Mouse (Mus musculus) embryonic facial prominence, embryonic 10.5 days (tissue): ENCODE measurements around the gene Ticam1. TPM values are rescaled to one million over a fixed set of nuclear protein-coding genes. Genes with fewer than 3 reads are reported as not detected.
A peak's percentile ranks its signal among the peaks of the same experiment; 100 is the strongest.

Experiments used
- DNase-seq: peaks from one replicate; pipeline ENCODE4 v3.0.0-alpha.2; 2017; ENCODE audit warnings: low spot score
- H3K27ac ChIP-seq: fragments of 300-500 bp; sonication (generic); replicated peaks from 2 replicates; pipeline ENCODE4 v1.5.1; 2016; ENCODE audit warnings: mild to moderate bottlenecking
- H3K27me3 ChIP-seq: fragments of 300-500 bp; sonication (generic); replicated peaks from 2 replicates; pipeline ENCODE4 v1.6.1; 2016; ENCODE audit warnings: low read depth, mild to moderate bottlenecking; ENCODE audit not compliant: poor library complexity, severe bottlenecking
- H3K36me3 ChIP-seq: fragments of 300-500 bp; sonication (generic); replicated peaks from 2 replicates; pipeline ENCODE4 v1.6.1; 2016; ENCODE audit warnings: mild to moderate bottlenecking, moderate library complexity
- H3K4me1 ChIP-seq: fragments of 300-500 bp; sonication (generic); 2 replicates; pipeline ENCODE4 v1.6.1; 2016
- H3K4me3 ChIP-seq: fragments of 300-500 bp; sonication (generic); 2 replicates; pipeline ENCODE4 v1.5.1; 2016; ENCODE audit warnings: mild to moderate bottlenecking, moderate library complexity
- H3K9me3 ChIP-seq: fragments of 300-500 bp; sonication (generic); 2 replicates; pipeline ENCODE4 v1.6.1; 2016; ENCODE audit warnings: mild to moderate bottlenecking
- WGBS: fragments of 180-500 bp; shearing (Covaris S2); methylation state at CpG from one replicate; pipeline ENCODE4 v1.1.7; 2016; 5-methylcytosine and 5-hydroxymethylcytosine counted together
- polyA plus RNA-seq: library from polyadenylated mRNA; unstranded; fragments of >200 nt; fragmentation: Nextera tagmentation; extraction: Ambion mirVana; gene quantifications from 2 replicates; pipeline ENCODE4 v1.2.1, GENCODE M21; 2016

Ticam1 gene
- polyA plus RNA-seq, 1 experiment from 2014 or later = 3.7 TPM

DNA sequence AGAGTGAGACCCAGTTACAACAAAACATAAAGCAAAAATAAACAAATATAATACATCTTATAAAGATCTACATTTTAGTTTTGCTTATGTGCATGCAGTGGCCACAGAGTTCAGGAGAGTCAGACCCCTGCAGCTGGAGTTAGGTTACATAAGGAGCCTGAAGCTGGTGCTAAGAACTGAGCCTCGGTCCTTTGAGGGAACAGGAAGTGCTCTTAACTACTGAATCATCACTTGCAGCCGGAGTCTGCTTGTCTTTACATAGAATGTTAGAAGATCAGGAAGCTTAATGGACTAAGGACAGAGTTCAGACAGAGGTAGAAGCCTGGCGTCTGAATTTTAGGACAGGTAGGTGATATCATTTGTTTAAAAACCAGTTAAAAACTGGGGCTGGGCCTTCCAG, 12.3 kb upstream of the Ticam1 start:
- H3K27me3 ChIP-seq = no peaks in the 10 kb centered on the region
- WGBS = 32% methylated on average over 3 of the region's 3 CpGs
- no peak for DNase-seq
- peak overlapping the region; percentile 68 for H3K4me3 ChIP-seq
- peaks cover 32% of the 10 kb centered on the region for H3K36me3 ChIP-seq
- H3K27ac ChIP-seq = peak overlapping the region; percentile 92
- no peaks in the 10 kb centered on the region for H3K9me3 ChIP-seq
- peaks cover 51% of the 10 kb centered on the region for H3K4me1 ChIP-seq

DNA sequence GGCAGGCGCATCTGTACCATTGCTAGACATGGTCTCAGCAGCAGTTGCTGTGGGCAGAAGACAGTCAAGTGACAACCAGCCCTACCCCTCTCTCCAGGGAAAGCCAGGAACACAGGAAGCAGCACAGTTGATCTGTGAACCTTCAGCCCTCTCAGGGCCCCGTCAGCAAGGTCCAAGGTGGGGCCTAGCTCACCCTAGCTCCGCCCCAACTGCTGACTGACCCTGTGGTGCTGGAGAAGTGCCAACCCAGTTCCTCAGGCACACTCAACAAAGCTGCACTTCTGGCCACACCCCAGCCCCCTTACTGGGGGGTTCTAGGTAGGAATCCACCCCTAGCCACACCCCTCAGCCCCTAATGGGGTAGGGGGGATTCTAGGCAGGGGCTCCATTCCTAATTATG, 11.2 kb upstream of the Ticam1 start:
- peak overlapping the region; percentile 68 for H3K4me3 ChIP-seq
- H3K9me3 ChIP-seq = no peaks in the 10 kb centered on the region
- WGBS = 52% methylated on average over 3 of the region's 3 CpGs
- H3K36me3 ChIP-seq = peaks cover 41% of the 10 kb centered on the region
- DNase-seq = no peak
- no peaks in the 10 kb centered on the region for H3K27me3 ChIP-seq
- H3K27ac ChIP-seq = peak overlapping the region; percentile 67
- H3K4me1 ChIP-seq = peaks cover 51% of the 10 kb centered on the region

DNA sequence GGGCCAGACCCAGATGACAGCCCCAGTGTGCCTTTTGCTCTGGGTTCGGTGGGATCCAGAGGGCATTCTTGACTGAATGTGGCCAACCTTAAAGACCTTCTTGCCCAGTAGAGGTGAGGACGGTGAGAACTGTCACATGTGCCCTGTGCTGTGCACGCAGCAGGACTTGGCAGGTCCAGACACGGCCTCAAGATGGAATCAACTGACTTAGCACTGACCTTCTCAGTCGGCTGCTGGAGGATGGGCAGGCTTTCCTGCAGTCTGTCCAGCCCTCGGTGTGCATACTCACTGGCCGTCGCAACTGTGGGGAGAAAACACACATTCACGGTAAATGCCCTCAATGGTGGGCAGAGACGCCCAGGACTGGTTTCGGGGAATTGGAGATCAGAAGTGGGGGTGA, 9.4 kb upstream of the Ticam1 start:
- no peaks in the 10 kb centered on the region for H3K27me3 ChIP-seq
- WGBS = 93% methylated on average over 11 of the region's 11 CpGs
- peaks cover 57% of the 10 kb centered on the region for H3K36me3 ChIP-seq
- no peak overlapping the region for H3K4me3 ChIP-seq
- peaks cover 35% of the 10 kb centered on the region for H3K4me1 ChIP-seq
- DNase-seq = no peak
- H3K9me3 ChIP-seq = no peaks in the 10 kb centered on the region
- no peak overlapping the region for H3K27ac ChIP-seq

DNA sequence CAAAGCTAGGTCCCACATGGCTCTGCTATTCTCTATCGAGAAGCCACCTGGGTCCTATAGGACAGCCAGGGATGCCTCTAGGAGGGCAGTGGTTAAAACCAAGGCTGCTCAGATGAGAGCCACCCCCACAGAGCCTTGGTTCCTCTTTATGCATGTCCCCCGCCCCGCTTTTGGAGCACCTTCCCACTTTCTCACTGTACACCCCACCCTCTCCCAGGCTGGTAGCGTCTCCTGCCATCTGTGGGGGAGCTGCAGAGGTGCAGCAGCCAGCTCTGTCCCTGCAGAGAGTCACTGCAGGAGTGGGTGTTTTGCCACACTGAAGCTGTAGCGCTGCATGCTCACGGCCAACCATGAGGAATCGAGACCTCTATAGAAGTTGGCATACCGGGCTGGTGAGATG, 6.7 kb upstream of the Ticam1 start:
- DNase-seq = no peak
- WGBS = 93% methylated on average over 8 of the region's 8 CpGs

DNA sequence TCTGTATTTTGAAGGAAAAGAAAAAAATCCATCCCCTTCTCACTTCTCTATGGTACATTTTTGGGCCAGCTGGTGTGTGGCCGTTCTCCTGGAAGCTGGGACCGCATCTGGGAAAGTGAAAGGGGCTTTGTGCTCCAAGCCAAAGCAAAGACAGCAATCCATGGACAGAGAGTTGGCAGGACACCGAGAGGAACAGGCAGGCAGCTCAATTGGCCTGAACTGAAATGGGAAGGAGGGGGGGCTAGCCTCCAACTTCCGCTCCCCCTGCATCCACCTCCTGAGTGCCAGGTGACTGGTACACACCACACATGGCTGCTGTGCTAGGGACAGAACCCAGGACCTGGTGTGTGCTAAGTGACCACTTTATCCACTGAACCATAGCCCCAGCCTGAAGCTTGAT, 6.2 kb upstream of the Ticam1 start:
- Histone ChIP-seq H3K27me3 (no peaks in the 10 kb centered on the region), H3K36me3 (peaks cover 78% of the 10 kb centered on the region), H3K9me3 (no peaks in the 10 kb centered on the region), H3K4me1 (peaks cover 6% of the 10 kb centered on the region), H3K27ac (no peak overlapping the region), H3K4me3 (no peak overlapping the region)
- DNase-seq = no peak
- WGBS = 81% methylated on average over 4 of the region's 4 CpGs

More for the DNA sequence above, 6.7 kb upstream of the Ticam1 start:
- peaks cover 77% of the 10 kb centered on the region for H3K36me3 ChIP-seq
- H3K27me3 ChIP-seq = no peaks in the 10 kb centered on the region
- H3K4me1 ChIP-seq = peaks cover 8% of the 10 kb centered on the region
- no peak overlapping the region for H3K4me3 ChIP-seq
- no peak overlapping the region for H3K27ac ChIP-seq
- no peaks in the 10 kb centered on the region for H3K9me3 ChIP-seq

DNA sequence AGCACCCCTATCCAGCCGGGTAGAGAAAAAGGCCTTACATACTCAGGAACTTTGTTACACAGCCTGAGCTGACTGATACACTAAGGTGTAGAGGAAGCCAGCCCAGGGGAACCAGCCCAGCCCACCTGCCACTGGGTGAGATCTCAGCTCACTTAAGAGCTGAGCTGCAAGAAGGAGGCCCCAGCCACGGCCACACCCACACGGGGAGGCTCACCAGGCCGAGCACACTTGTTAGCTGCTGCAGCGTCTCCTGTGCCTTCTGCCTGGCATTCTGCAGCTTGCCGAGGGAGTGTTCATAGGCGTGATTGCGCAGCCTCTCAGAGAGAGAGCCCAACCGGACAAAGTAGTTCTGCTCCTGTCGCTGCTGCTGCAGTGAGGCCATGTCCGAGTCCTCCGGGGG, 4.6 kb upstream of the Ticam1 start:
- 91% methylated on average over 12 of the region's 12 CpGs for WGBS
- Histone ChIP-seq H3K27ac (no peak overlapping the region), H3K4me3 (no peak overlapping the region), H3K9me3 (no peaks in the 10 kb centered on the region), H3K27me3 (no peaks in the 10 kb centered on the region), H3K4me1 (peaks cover 18% of the 10 kb centered on the region), H3K36me3 (peaks cover 69% of the 10 kb centered on the region)
- DNase-seq = no peak

DNA sequence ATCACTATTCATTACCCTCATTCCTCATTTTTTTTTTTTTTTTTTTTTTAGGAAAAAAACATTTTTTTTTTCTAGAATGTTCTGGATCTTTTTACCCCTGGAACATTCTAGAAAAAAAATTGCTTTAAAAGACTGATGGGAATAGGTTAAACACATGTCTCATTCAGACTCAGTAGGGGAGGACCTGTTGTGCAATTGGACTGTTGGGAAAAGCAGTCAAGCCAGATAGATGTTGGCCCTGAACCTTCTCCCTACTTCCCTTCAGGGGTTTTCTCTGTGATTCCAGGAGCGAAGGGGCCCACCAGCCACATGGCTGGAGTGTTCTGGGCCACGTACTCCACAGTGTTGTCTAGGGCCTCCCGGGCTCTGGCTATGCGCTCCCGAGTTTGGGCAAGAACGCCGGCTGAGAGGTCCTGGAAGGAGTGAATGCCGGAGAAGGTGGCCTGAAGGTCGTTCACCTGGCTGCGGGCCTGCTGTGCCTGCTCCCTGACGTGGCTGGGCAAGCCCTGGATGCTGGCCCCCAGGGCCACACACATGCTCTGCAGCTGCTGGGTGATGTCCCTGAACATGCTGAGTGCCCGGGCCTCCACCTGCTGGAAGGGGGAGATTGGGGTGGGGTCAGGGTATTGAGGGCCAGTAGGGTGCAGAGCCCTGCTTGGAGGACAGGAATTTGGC, 3.0 kb upstream of the Ticam1 start:
- H3K27ac ChIP-seq = no peak overlapping the region; the same call in 1 of the 2 replicates
- peaks cover 53% of the 10 kb centered on the region for H3K36me3 ChIP-seq
- H3K27me3 ChIP-seq = no peaks in the 10 kb centered on the region
- peaks cover 25% of the 10 kb centered on the region for H3K4me1 ChIP-seq
- WGBS = 92% methylated on average over 12 of the region's 12 CpGs
- no peak overlapping the region for H3K4me3 ChIP-seq
- DNase-seq = no peak
- no peaks in the 10 kb centered on the region for H3K9me3 ChIP-seq

DNA sequence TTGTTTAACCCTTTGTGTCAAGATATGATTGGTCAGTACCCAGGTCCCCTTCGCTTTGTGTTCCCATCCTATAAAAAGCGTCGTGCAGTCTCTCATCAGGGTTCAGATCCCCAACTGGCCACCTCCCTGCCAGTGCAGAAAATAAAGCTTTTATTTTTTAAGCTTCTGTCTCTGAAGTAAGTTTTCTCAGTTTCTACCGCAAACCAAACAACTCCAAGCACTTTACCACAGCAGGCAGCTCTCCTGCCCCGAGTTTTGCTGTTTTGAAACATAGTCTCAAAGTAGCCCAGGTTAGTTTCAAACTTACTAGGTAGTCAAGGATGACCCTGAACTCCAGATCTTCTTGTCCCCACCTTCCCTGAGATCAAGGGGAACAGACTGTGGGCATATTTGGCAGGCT, 1.8 kb upstream of the Ticam1 start:
- Histone ChIP-seq H3K27ac (no peak overlapping the region), H3K9me3 (no peaks in the 10 kb centered on the region), H3K36me3 (peaks cover 50% of the 10 kb centered on the region), H3K27me3 (no peaks in the 10 kb centered on the region), H3K4me1 (peaks cover 25% of the 10 kb centered on the region), H3K4me3 (no peak overlapping the region)
- DNase-seq = no peak
- 93% methylated on average over 5 of the region's 5 CpGs for WGBS

DNA sequence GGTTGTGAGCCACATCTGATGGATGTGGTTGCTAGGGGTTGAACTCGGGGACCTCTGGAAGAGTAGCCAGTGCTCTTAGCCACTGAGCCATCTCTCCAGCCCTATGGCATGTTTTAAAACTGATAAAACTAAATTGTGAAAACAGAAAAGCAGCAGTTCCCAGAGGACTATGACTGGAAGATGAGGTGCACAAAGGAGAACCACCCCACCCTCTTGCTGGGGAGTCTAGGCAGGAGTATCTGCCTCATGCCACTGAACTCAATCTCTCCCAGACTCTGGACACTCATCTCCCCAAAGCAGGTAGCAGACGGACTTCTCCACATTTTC, 944 bp upstream of the Ticam1 start:
- Histone ChIP-seq H3K4me1 (peaks cover 25% of the 10 kb centered on the region), H3K27me3 (no peaks in the 10 kb centered on the region), H3K4me3 (peak overlapping the region; percentile 67), H3K36me3 (peaks cover 42% of the 10 kb centered on the region), H3K27ac (peak overlapping the region; percentile 85), H3K9me3 (no peaks in the 10 kb centered on the region)
- 47% methylated on average over 2 of the region's 2 CpGs for WGBS
- DNase-seq = peak; percentile 28

DNA sequence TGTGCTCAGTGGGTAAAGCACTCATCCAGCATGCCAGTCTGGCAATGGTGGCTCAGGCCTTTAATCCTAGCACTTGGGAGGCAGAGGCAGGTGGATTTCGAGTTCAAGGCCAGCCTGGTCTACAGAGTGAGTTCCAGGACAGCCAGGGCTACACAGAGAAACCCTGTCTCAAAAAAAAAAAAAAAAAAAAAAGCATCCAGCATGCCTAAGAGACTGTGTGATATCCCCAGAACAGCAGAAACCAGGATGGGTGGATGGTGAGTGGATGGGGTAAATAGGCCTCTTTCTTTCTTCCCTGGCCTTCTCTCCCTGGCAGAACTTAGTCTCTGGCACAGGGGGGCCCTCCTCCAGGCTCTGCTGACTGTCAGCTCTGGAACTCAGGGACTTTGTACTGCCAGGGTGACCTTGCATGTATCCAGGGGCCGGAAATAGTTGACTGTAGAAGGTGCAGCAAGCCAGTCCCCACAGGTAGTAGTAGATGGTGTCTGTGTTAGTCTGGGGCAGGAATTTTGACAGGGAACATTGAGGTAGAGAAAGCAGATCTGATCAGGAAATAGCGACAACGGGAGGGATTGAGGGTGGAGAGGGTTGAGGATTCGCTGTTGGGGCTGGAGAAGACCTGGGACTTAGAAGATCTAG, 625 bp downstream of the Ticam1 start:
- Histone ChIP-seq H3K27me3 (no peaks in the 10 kb centered on the region), H3K4me1 (peaks cover 25% of the 10 kb centered on the region), H3K9me3 (no peaks in the 10 kb centered on the region), H3K4me3 (peak overlapping the region; percentile 67), H3K36me3 (peaks cover 37% of the 10 kb centered on the region), H3K27ac (peak overlapping the region; percentile 85)
- DNase-seq = no peak
- 34% methylated on average over 5 of the region's 5 CpGs for WGBS

DNA sequence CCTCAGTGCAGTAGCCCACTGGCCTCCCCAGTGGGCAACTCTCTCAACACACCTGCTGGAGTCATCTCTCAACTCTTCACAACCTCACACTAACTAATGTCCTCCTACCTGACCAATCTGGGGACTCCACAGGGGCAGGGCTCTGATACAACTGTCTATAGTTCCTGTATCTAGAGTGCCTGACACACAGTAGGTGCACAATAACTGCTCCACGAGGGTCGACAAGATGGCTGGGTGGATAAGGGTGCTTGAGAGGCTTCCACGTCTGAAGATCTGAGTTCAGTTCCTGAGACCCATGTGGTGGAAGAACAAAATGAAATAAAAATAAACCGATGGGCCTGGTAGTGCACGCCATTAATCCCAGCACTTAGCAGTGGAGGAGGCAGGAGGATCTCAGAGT, 2.6 kb downstream of the Ticam1 start:
- Histone ChIP-seq H3K27ac (no peak overlapping the region), H3K4me1 (peaks cover 32% of the 10 kb centered on the region), H3K9me3 (no peaks in the 10 kb centered on the region), H3K4me3 (no peak overlapping the region), H3K36me3 (peaks cover 32% of the 10 kb centered on the region), H3K27me3 (no peaks in the 10 kb centered on the region)
- no peak for DNase-seq
- WGBS = 86% methylated on average over 5 of the region's 5 CpGs

DNA sequence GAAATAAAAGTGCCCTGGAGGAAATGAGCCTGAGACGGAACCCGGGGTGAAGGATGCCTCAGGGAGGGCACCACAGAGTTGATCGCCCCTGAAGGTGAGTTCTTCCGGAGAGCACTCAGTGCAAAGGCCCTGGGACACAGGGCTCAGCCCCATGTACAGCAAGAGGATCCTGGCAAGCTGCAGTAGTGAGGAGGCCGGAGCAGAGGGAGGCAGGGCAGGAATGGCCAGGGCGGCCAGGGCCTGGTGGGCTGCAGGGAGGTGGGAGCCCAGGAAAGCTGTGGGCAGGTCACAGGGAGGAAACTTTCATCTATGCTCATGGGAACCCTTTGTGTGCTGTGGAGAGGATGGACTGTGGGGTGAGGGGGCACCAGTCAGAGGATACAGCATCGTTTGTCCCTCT, 3.1 kb downstream of the Ticam1 start:
- DNase-seq = no peak

DNA sequence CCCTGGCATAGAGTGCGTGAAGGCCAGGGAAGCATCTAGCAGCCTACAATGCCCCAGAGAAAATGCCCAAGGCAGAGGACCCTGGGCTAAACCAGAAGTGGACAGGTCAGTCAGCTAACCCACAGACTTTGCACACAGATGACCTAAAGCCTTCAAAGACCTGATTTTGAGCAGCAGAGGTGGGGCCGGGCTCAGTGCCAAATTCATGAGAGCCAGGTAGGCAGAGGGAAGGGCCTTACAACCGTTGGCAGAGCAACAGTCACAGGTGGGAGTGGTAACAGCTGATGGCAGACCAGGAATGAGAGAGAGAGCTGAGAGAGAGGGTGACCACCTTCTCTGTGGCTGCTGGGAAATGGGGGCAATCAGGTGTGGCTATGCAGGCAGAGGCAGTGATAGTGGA, 3.9 kb downstream of the Ticam1 start:
- Histone ChIP-seq H3K27me3 (no peaks in the 10 kb centered on the region), H3K4me3 (no peak overlapping the region), H3K9me3 (no peaks in the 10 kb centered on the region), H3K4me1 (peaks cover 28% of the 10 kb centered on the region), H3K36me3 (peaks cover 25% of the 10 kb centered on the region), H3K27ac (no peak overlapping the region)
- WGBS = 85% methylated on average over 3 of the region's 3 CpGs
- DNase-seq = no peak

More for the DNA sequence above, 3.1 kb downstream of the Ticam1 start:
- Histone ChIP-seq H3K27ac (0 out of 2 replicates have a peak overlapping the region, but pooled peaks have one; percentile 52), H3K27me3 (no peaks in the 10 kb centered on the region), H3K4me1 (peaks cover 32% of the 10 kb centered on the region), H3K4me3 (no peak overlapping the region), H3K36me3 (peaks cover 28% of the 10 kb centered on the region), H3K9me3 (no peaks in the 10 kb centered on the region)
- 79% methylated on average over 7 of the region's 7 CpGs for WGBS
